Mouse (Mus musculus) limb, embryonic 12.5 days (tissue): ENCODE data around the gene Arfgap1. TPM values are rescaled to one million over a fixed set of nuclear protein-coding genes. Genes with fewer than 3 reads are reported as not detected.

ENCODE experiments used
- ATAC-seq: fragments of 200-750 bp; cut with Nextera tagmentation; 2 replicates; pipeline ENCODE4 v1.8.0; 2017; ENCODE audit warnings: low read depth, moderate TSS enrichment; ENCODE audit not compliant: insufficient number of reproducible peaks, insufficient read depth, low FRiP score, low TSS enrichment
- H3K27ac ChIP-seq: fragments of 300-500 bp; sonication (generic); 2 replicates; pipeline ENCODE4 v1.5.1; 2016; ENCODE audit warnings: mild to moderate bottlenecking, moderate library complexity
- H3K27me3 ChIP-seq: fragments of 300-500 bp; sonication (generic); 2 replicates; pipeline ENCODE4 v1.6.1; 2016; ENCODE audit warnings: mild to moderate bottlenecking, moderate library complexity
- H3K36me3 ChIP-seq: fragments of 300-500 bp; sonication (generic); 2 replicates; pipeline ENCODE4 v1.6.1; 2016; ENCODE audit warnings: mild to moderate bottlenecking, moderate library complexity
- H3K4me1 ChIP-seq: fragments of 300-500 bp; sonication (generic); replicated peaks from 2 replicates; pipeline ENCODE4 v1.6.1; 2016
- H3K4me2 ChIP-seq: fragments of 300-500 bp; sonication (generic); 2 replicates; pipeline ENCODE4 v1.6.1; 2016; ENCODE audit warnings: mild to moderate bottlenecking, moderate library complexity
- H3K4me3 ChIP-seq: fragments of 300-500 bp; sonication (generic); replicated peaks from 2 replicates; pipeline ENCODE4 v1.5.1; 2016; ENCODE audit warnings: mild to moderate bottlenecking
- H3K9ac ChIP-seq: fragments of 300-500 bp; sonication (generic); replicated peaks from 2 replicates; pipeline ENCODE4 v1.6.1; 2016; ENCODE audit warnings: mild to moderate bottlenecking, moderate library complexity
- H3K9me3 ChIP-seq: fragments of 300-500 bp; sonication (generic); 2 replicates; pipeline ENCODE4 v1.6.1; 2016; ENCODE audit warnings: mild to moderate bottlenecking, moderate library complexity
- WGBS: fragments of 180-500 bp; shearing (Covaris S2); methylation state at CpG from one replicate; pipeline ENCODE4 v1.1.7; 2016; 5-methylcytosine and 5-hydroxymethylcytosine counted together
- polyA plus RNA-seq: library from polyadenylated mRNA; unstranded; fragments of >200 nt; fragmentation: Nextera tagmentation; extraction: Ambion mirVana; gene quantifications from 2 replicates; pipeline ENCODE4 v1.2.1, GENCODE M21; 2016

The Arfgap1 gene
- polyA plus RNA-seq, 1 experiment from 2014 or later: 113 TPM

- WGBS: 17% methylated on average over 9 of the region's 9 CpGs
- no peak overlapping the region for H3K9ac ChIP-seq
- H3K27me3 ChIP-seq: peaks cover 57% of the 10 kb centered on the region
- no peak overlapping the region for H3K4me3 ChIP-seq
- peak overlapping the region; percentile 19; the same call in 1 of the 2 replicates for H3K4me2 ChIP-seq
- no peaks in the 10 kb centered on the region for H3K36me3 ChIP-seq
- no peaks in the 10 kb centered on the region for H3K9me3 ChIP-seq
- no peak overlapping the region for H3K27ac ChIP-seq
- H3K4me1 ChIP-seq: peaks cover 18% of the 10 kb centered on the region
- no peak for ATAC-seq
Observed at GRCm38 (mm10) chr2:180952731-180953171, 14.3 kb upstream of the Arfgap1 start.

- Histone ChIP-seq H3K4me2 (peak overlapping the region; percentile 96), H3K4me1 (peaks cover 18% of the 10 kb centered on the region), H3K36me3 (no peaks in the 10 kb centered on the region), H3K9me3 (no peaks in the 10 kb centered on the region), H3K27ac (no peak overlapping the region), H3K9ac (peak overlapping the region; percentile 66; the same call in 1 of the 2 replicates), H3K4me3 (peak overlapping the region; percentile 59), H3K27me3 (peaks cover 54% of the 10 kb centered on the region)
- WGBS: 29% methylated on average over 2 of the region's 2 CpGs
- no peak for ATAC-seq
Observed at GRCm38 (mm10) chr2:180953638-180954037, 13.4 kb upstream of the Arfgap1 start.

GRCm38 (mm10) chr2:180954061-180955047 lies 12.7 kb upstream of the Arfgap1 start, which contains the start of gene Nkain4:
TSS of gene Nkain4 (minus strand) at chr2:180954699.
- H3K36me3 ChIP-seq: no peaks in the 10 kb centered on the region
- ATAC-seq: peak; percentile 83
- H3K27me3 ChIP-seq: peaks cover 54% of the 10 kb centered on the region
- peaks cover 18% of the 10 kb centered on the region for H3K4me1 ChIP-seq
- peak within 1 kb of the TSS; percentile 96 for H3K4me2 ChIP-seq
- no peaks in the 10 kb centered on the region for H3K9me3 ChIP-seq
- peak within 1 kb of the TSS; percentile 59 for H3K4me3 ChIP-seq
- WGBS: 2% methylated on average over 52 of the region's 52 CpGs
- peak within 1 kb of the TSS; percentile 66 for H3K9ac ChIP-seq
- no peak within 1 kb of the TSS for H3K27ac ChIP-seq

- H3K4me2 ChIP-seq: no peak overlapping the region
- no peak overlapping the region for H3K9ac ChIP-seq
- H3K4me3 ChIP-seq: no peak overlapping the region
- H3K9me3 ChIP-seq: no peaks in the 10 kb centered on the region
- 67% methylated on average over 7 of the region's 7 CpGs for WGBS
- H3K4me1 ChIP-seq: peaks cover 4% of the 10 kb centered on the region; the same call in 1 of the 2 replicates
- ATAC-seq: no peak
- H3K36me3 ChIP-seq: no peaks in the 10 kb centered on the region
- no peak overlapping the region for H3K27ac ChIP-seq
- H3K27me3 ChIP-seq: peaks cover 21% of the 10 kb centered on the region
Observed at GRCm38 (mm10) chr2:180959605-180960004, 7.4 kb upstream of the Arfgap1 start.

GRCm38 (mm10) chr2:180960187-180960586 lies 6.8 kb upstream of the Arfgap1 start:
- H3K4me2 ChIP-seq: no peak overlapping the region
- no peak overlapping the region for H3K9ac ChIP-seq
- no peaks in the 10 kb centered on the region for H3K9me3 ChIP-seq
- no peaks in the 10 kb centered on the region for H3K4me1 ChIP-seq
- H3K4me3 ChIP-seq: no peak overlapping the region
- H3K36me3 ChIP-seq: no peaks in the 10 kb centered on the region
- 63% methylated on average over 3 of the region's 3 CpGs for WGBS
- no peak overlapping the region for H3K27ac ChIP-seq
- no peak for ATAC-seq
- H3K27me3 ChIP-seq: peaks cover 17% of the 10 kb centered on the region

GRCm38 (mm10) chr2:180962616-180963308 lies 4.3 kb upstream of the Arfgap1 start:
- WGBS: 80% methylated on average over 2 of the region's 2 CpGs
- Histone ChIP-seq H3K27me3 (no peaks in the 10 kb centered on the region), H3K4me2 (no peak overlapping the region), H3K36me3 (no peaks in the 10 kb centered on the region), H3K4me3 (no peak overlapping the region), H3K9ac (no peak overlapping the region), H3K4me1 (no peaks in the 10 kb centered on the region; the same call in none of the 2 replicates), H3K9me3 (no peaks in the 10 kb centered on the region), H3K27ac (no peak overlapping the region)
- ATAC-seq: no peak

- H3K9ac ChIP-seq: no peak overlapping the region
- peaks cover 12% of the 10 kb centered on the region for H3K4me1 ChIP-seq
- WGBS: 4% methylated on average over 5 of the region's 5 CpGs
- H3K27ac ChIP-seq: no peak overlapping the region
- no peaks in the 10 kb centered on the region for H3K9me3 ChIP-seq
- peaks cover 5% of the 10 kb centered on the region; the same call in 1 of the 2 replicates for H3K36me3 ChIP-seq
- no peak for ATAC-seq
- no peak overlapping the region for H3K4me2 ChIP-seq
- no peaks in the 10 kb centered on the region for H3K27me3 ChIP-seq
- no peak overlapping the region for H3K4me3 ChIP-seq
Observed at GRCm38 (mm10) chr2:180963956-180964355, 3.1 kb upstream of the Arfgap1 start.

GRCm38 (mm10) chr2:180966092-180966882 lies 738 bp upstream of the Arfgap1 start:
- H3K4me3 ChIP-seq: peak overlapping the region; percentile 88
- H3K4me2 ChIP-seq: peak overlapping the region; percentile 85
- H3K4me1 ChIP-seq: peaks cover 14% of the 10 kb centered on the region
- no peaks in the 10 kb centered on the region for H3K9me3 ChIP-seq
- H3K9ac ChIP-seq: peak overlapping the region; percentile 83
- no peak for ATAC-seq
- H3K27ac ChIP-seq: peak overlapping the region; percentile 80
- WGBS: 12% methylated on average over 14 of the region's 14 CpGs
- no peaks in the 10 kb centered on the region for H3K27me3 ChIP-seq
- peaks cover 25% of the 10 kb centered on the region for H3K36me3 ChIP-seq

- ATAC-seq: no peak
- no peaks in the 10 kb centered on the region for H3K9me3 ChIP-seq
- 89% methylated on average over 6 of the region's 6 CpGs for WGBS
- no peaks in the 10 kb centered on the region for H3K27me3 ChIP-seq
- no peaks in the 10 kb centered on the region for H3K4me1 ChIP-seq
- H3K9ac ChIP-seq: no peak overlapping the region
- H3K36me3 ChIP-seq: peaks cover 79% of the 10 kb centered on the region
- no peak overlapping the region for H3K4me3 ChIP-seq
- no peak overlapping the region for H3K4me2 ChIP-seq
- no peak overlapping the region for H3K27ac ChIP-seq
Observed at GRCm38 (mm10) chr2:180981133-180981532, 14.1 kb downstream of the Arfgap1 start.

GRCm38 (mm10) chr2:180985635-180986034 lies 18.6 kb downstream of the Arfgap1 start:
- Histone ChIP-seq H3K9ac (no peak overlapping the region), H3K4me1 (no peaks in the 10 kb centered on the region), H3K9me3 (no peaks in the 10 kb centered on the region), H3K4me3 (no peak overlapping the region), H3K27me3 (no peaks in the 10 kb centered on the region), H3K4me2 (no peak overlapping the region), H3K27ac (no peak overlapping the region), H3K36me3 (peaks cover 34% of the 10 kb centered on the region)
- 90% methylated on average over 2 of the region's 2 CpGs for WGBS
- no peak for ATAC-seq
